8 mouse cellular contexts compared by ENCODE assay signal in the genomic region with DNA sequence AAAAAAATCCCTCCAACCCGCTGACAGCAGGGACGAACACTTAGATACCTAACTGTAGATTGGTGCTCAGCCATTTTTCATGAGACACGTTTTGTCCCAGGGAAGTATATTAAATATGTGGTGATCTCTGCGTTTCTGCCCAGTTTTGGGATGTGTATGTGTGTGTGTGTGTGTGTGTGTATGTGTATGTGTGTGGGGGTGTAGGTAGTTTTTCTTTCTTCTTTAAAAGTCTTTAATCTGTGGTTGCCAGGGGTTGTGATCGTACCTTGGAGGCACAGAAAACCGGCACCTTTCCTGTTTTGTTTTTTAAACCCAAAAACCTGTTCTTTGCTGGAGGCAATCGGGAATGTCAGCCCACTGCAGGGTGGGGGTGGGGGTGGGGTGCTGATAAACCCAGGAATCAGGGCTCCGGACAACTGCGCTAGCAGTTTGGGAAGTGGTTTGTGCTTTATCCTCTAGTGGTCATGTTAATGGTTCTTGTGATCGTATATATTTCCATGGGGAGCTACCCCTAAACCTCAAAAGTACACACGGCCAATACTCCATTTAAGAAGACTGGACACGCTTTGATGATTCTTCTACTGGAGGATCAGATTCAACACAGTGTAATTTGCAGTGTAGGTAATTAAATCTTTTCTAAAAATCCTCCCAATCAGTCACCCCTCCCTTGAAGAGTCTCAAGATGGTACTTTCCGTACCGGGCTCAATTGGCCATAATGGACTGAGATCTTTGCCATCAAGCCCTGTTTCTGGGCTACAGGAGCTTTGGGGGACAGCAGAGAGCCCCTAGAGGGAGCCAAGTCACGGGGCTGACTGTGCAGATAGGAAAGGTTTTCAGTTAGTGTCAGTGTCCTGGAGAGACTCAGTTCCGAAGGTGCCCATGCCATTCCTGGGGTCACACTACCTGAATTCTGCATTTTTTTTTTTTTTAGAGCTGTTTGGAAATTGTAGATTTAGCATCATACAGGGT. TPM values are rescaled to one million over a fixed set of nuclear protein-coding genes. Genes with fewer than 3 reads are reported as not detected.
A peak's percentile ranks its signal among the peaks of the same experiment; 100 is the strongest.
DNase-seq lines count a peak whose midpoint lies in the region; ATAC-seq and TF ChIP-seq lines count a peak whose summit lies in the region.

No protein-coding gene starts in this region.

- no peaks in the 10 kb centered on the region for H3K27me3 ChIP-seq in lung, embryonic 14.5 days (ENCODE audit: insufficient read depth, low read length)
- H3K27me3 ChIP-seq in embryonic facial prominence, embryonic 13.5 days, result no peaks in the 10 kb centered on the region
- peaks cover 13% of the 10 kb centered on the region for H3K27me3 ChIP-seq in midbrain, embryonic 10.5 days (ENCODE audit: low read depth, poor library complexity, severe bottlenecking)

- 8% methylated on average over 16 of the region's 16 CpGs for WGBS in lung, embryonic 14.5 days
- WGBS in embryonic facial prominence, embryonic 13.5 days, result 8% methylated on average over 16 of the region's 16 CpGs
- 22% methylated on average over 16 of the region's 16 CpGs for WGBS in midbrain, embryonic 10.5 days

- H3K9ac ChIP-seq in lung, embryonic 14.5 days, result peak overlapping the region; percentile 88
- H3K9ac ChIP-seq in embryonic facial prominence, embryonic 13.5 days, result peak overlapping the region; percentile 90

- H3K27ac ChIP-seq in lung, embryonic 14.5 days (ENCODE audit: low read depth), result 0 out of 2 replicates have a peak overlapping the region, but pooled peaks have one; percentile 93
- H3K27ac ChIP-seq in embryonic facial prominence, embryonic 13.5 days, result peak overlapping the region; percentile 96
- peak overlapping the region; percentile 86; the same call in 1 of the 2 replicates for H3K27ac ChIP-seq in midbrain, embryonic 10.5 days (replicated peaks)

- peak; percentile 47; the same call in 1 of the 2 replicates for TF ChIP-seq CTCF in lung, embryonic 14.5 days (IDR thresholded peaks at IDR 0.05; ENCODE audit: low read depth)

- peak overlapping the region; percentile 86 for H3K4me3 ChIP-seq in lung, embryonic 14.5 days (ENCODE audit: low read depth, low read length)
- H3K4me3 ChIP-seq in embryonic facial prominence, embryonic 13.5 days, result peak overlapping the region; percentile 85
- H3K4me3 ChIP-seq in midbrain, embryonic 10.5 days, result peak overlapping the region; percentile 77

- no peaks in the 10 kb centered on the region for H3K9me3 ChIP-seq in lung, embryonic 14.5 days (ENCODE audit: low read depth, low read length)
- no peaks in the 10 kb centered on the region for H3K9me3 ChIP-seq in embryonic facial prominence, embryonic 13.5 days
- H3K9me3 ChIP-seq in midbrain, embryonic 10.5 days (replicated peaks), result no peaks in the 10 kb centered on the region

- peak overlapping the region; percentile 76 for H3K4me2 ChIP-seq in lung, embryonic 14.5 days
- peak overlapping the region; percentile 74 for H3K4me2 ChIP-seq in embryonic facial prominence, embryonic 13.5 days

- H3K4me1 ChIP-seq in lung, embryonic 14.5 days (ENCODE audit: insufficient read depth), result no peaks in the 10 kb centered on the region; the same call in 1 of the 2 replicates
- H3K4me1 ChIP-seq in embryonic facial prominence, embryonic 13.5 days, result peaks cover 21% of the 10 kb centered on the region
- peaks cover 34% of the 10 kb centered on the region for H3K4me1 ChIP-seq in midbrain, embryonic 10.5 days

- DNase-seq in lung, embryonic 14.5 days, result peak; percentile 49
- no peak for DNase-seq in lung, adult 18-20 months
- DNase-seq in induced T-regulatory cell, adult 2 months (ENCODE audit: low read depth), result peak; percentile 12
- no peak for DNase-seq in midbrain, embryonic 10.5 days (ENCODE audit: low spot score)
- no peak for DNase-seq in thymus, adult 18-20 months
- DNase-seq in urinary bladder, postnatal 4 days (ENCODE audit: low spot score in 2 of 2), result no peak

- H3K36me3 ChIP-seq in lung, embryonic 14.5 days (ENCODE audit: insufficient read depth), result 0 out of 2 replicates have a peak, but pooled peaks cover 5% of the 10 kb centered on the region
- peaks cover 10% of the 10 kb centered on the region for H3K36me3 ChIP-seq in embryonic facial prominence, embryonic 13.5 days
- 0 out of 2 replicates have a peak, but pooled peaks cover 6% of the 10 kb centered on the region for H3K36me3 ChIP-seq in midbrain, embryonic 10.5 days

- no peak for ATAC-seq in lung, embryonic 14.5 days (ENCODE audit: insufficient read depth)
- ATAC-seq in embryonic facial prominence, embryonic 13.5 days (ENCODE audit: insufficient number of reproducible peaks, insufficient read depth, low FRiP score, low TSS enrichment, low read depth), result no peak
- no peak for ATAC-seq in megakaryocyte-erythroid progenitor cell, adult 5-6 weeks (replicated peaks; ENCODE audit: low FRiP score, low TSS enrichment, poor library complexity, severe bottlenecking)

RNA-seq across cellular contexts. Expression of a gene that starts 1.4 kb away (rescaled TPM):
- 11.7 and 11.8 TPM in 2 replicates for polyA plus RNA-seq in lung, embryonic 14.5 days (2014; fragmentation: Nextera tagmentation; extraction: Ambion mirVana)
- 10.1 and 12.3 TPM in 2 replicates for polyA plus RNA-seq in embryonic facial prominence, embryonic 13.5 days (2015; fragmentation: Nextera tagmentation; extraction: Ambion mirVana)
- polyA plus RNA-seq in midbrain, embryonic 10.5 days (2016; fragmentation: Nextera tagmentation; extraction: Ambion mirVana), result 3.0 and 3.6 TPM in 2 replicates
- 2.8 TPM in 1 of 2 replicates, not detected in the other for total RNA-seq in megakaryocyte-erythroid progenitor cell, adult 5-6 weeks (2014; fragmentation: Nextera tagmentation)
- total RNA-seq in megakaryocyte-erythroid progenitor cell, adult 5-6 weeks (2017), result 1.0 and 5.1 TPM in 2 replicates

Comparison
In these comparisons a context has a peak if more than half of its experiments do, and no peak if none do; other contexts are left out.
1. DNase-seq: peak in lung, embryonic 14.5 days (single experiment) and induced T-regulatory cell, adult 2 months (single experiment); none in lung, adult 18-20 months (0 of 2), midbrain, embryonic 10.5 days (single experiment), thymus, adult 18-20 months (0 of 2) and urinary bladder, postnatal 4 days (0 of 2).
2. Peak in every context shown above with its lines, with median percentiles within 50 percentile points of each other: H3K27ac ChIP-seq and H3K4me3 ChIP-seq.